Comparison of ENCODE assay signal across 8 mouse cellular contexts in genomic region chr17:28522623-28523354, GRCm38 (mm10). TPM values are rescaled to one million over a fixed set of nuclear protein-coding genes. Genes with fewer than 3 reads are reported as not detected.
DNase-seq lines count a peak whose midpoint lies in the region; ATAC-seq and TF ChIP-seq lines count a peak whose summit lies in the region.

No protein-coding gene starts in this region.

- peak overlapping the region; percentile 93 for H3K4me3 ChIP-seq in E14TG2a.4 (replicated peaks; ENCODE audit: low read length)
- H3K4me3 ChIP-seq in forebrain, embryonic 15.5 days, result peak overlapping the region; percentile 72
- H3K4me3 ChIP-seq in liver, postnatal 0 days (ENCODE audit: low read depth, low read length), result peak overlapping the region; percentile 52
- H3K4me3 ChIP-seq in neural tube, embryonic 13.5 days, result peak overlapping the region; percentile 74

- H3K4me1 ChIP-seq in E14TG2a.4 (replicated peaks; ENCODE audit: low read depth, low read length), result peaks cover 52% of the 10 kb centered on the region
- H3K4me1 ChIP-seq in forebrain, embryonic 15.5 days, result peaks cover 23% of the 10 kb centered on the region
- H3K4me1 ChIP-seq in liver, postnatal 0 days (ENCODE audit: insufficient read depth), result peaks cover 51% of the 10 kb centered on the region
- peaks cover 31% of the 10 kb centered on the region for H3K4me1 ChIP-seq in neural tube, embryonic 13.5 days (replicated peaks)

- H3K9me3 ChIP-seq in E14TG2a.4 (ENCODE audit: low read length), result peaks cover 6% of the 10 kb centered on the region
- H3K9me3 ChIP-seq in forebrain, embryonic 15.5 days, result no peaks in the 10 kb centered on the region
- H3K9me3 ChIP-seq in liver, postnatal 0 days (ENCODE audit: low read length), result no peaks in the 10 kb centered on the region
- H3K9me3 ChIP-seq in neural tube, embryonic 13.5 days, result no peaks in the 10 kb centered on the region

- H3K27ac ChIP-seq in forebrain, embryonic 15.5 days (replicated peaks), result peak overlapping the region; percentile 91
- peak overlapping the region; percentile 96 for H3K27ac ChIP-seq in liver, postnatal 0 days (ENCODE audit: low read depth)
- H3K27ac ChIP-seq in neural tube, embryonic 13.5 days (replicated peaks), result peak overlapping the region; percentile 92

- WGBS in forebrain, embryonic 15.5 days, result under 1% methylated on average over 54 of the region's 66 CpGs
- WGBS in liver, postnatal 0 days (ENCODE audit: insufficient replicate concordance), result 1% methylated on average over 56 of the region's 66 CpGs
- WGBS in neural tube, embryonic 13.5 days, result 0% methylated on average over 66 of the region's 66 CpGs

- H3K9ac ChIP-seq in forebrain, embryonic 15.5 days (replicated peaks), result peak overlapping the region; percentile 79
- peak overlapping the region; percentile 77 for H3K9ac ChIP-seq in liver, postnatal 0 days (replicated peaks)
- H3K9ac ChIP-seq in neural tube, embryonic 13.5 days, result peak overlapping the region; percentile 89

- peak; percentile 45 for DNase-seq in c-Kit-positive CD71-positive TER-119-positive erythroid progenitor cells, embryonic 14.5 days (ENCODE audit: low spot score)
- DNase-seq in heart, postnatal 25 days (ENCODE audit: low spot score), result peak; percentile 95
- peak; percentile 96 for DNase-seq in layer of hippocampus, adult 11-12 months (ENCODE audit: low spot score)
- peak; percentile 93 for DNase-seq in liver, postnatal 0 days
- peak; percentile 88 for DNase-seq in telencephalon, adult 2 months (ENCODE audit: low read depth, low spot score)

- intact Hi-C loops in heart, postnatal 25 days (cut with DNase I), result loop anchor here (2.0 to 10.0 kb wide), 2 partner anchors 38 to 298 kb away; no protein-coding TSS in a partner anchor

- ATAC-seq in forebrain, embryonic 15.5 days (replicated peaks), result peak; percentile 87
- ATAC-seq in liver, postnatal 0 days, result peak; percentile 82
- ATAC-seq in neural tube, embryonic 13.5 days (ENCODE audit: low read depth), result peak; percentile 85

- H3K36me3 ChIP-seq in E14TG2a.4 (ENCODE audit: insufficient read depth, low read length), result peaks cover 13% of the 10 kb centered on the region
- no peaks in the 10 kb centered on the region for H3K36me3 ChIP-seq in forebrain, embryonic 15.5 days
- H3K36me3 ChIP-seq in liver, postnatal 0 days (replicated peaks; ENCODE audit: insufficient read depth, low read length), result no peaks in the 10 kb centered on the region
- no peaks in the 10 kb centered on the region for H3K36me3 ChIP-seq in neural tube, embryonic 13.5 days

- TF ChIP-seq CTCF in E14TG2a.4 (conservative IDR thresholded peaks at IDR 0.05; ENCODE audit: low read length), result no peak
- TF ChIP-seq CTCF in liver, postnatal 0 days (IDR thresholded peaks at IDR 0.05; ENCODE audit: low read depth), result no peak

- TF ChIP-seq EP300 in liver, postnatal 0 days (IDR thresholded peaks at IDR 0.05; ENCODE audit: low read depth), result peak; percentile 78; the same call in 1 of the 2 replicates

- H3K4me2 ChIP-seq in forebrain, embryonic 15.5 days (replicated peaks), result peak overlapping the region; percentile 71
- peak overlapping the region; percentile 77 for H3K4me2 ChIP-seq in liver, postnatal 0 days (ENCODE audit: low read depth, low read length)
- H3K4me2 ChIP-seq in neural tube, embryonic 13.5 days, result peak overlapping the region; percentile 95

- peaks cover 16% of the 10 kb centered on the region for H3K27me3 ChIP-seq in E14TG2a.4 (ENCODE audit: insufficient read depth, low read length)
- no peaks in the 10 kb centered on the region for H3K27me3 ChIP-seq in forebrain, embryonic 15.5 days
- no peaks in the 10 kb centered on the region for H3K27me3 ChIP-seq in liver, postnatal 0 days (ENCODE audit: insufficient read depth, low read length)
- peaks cover 56% of the 10 kb centered on the region for H3K27me3 ChIP-seq in neural tube, embryonic 13.5 days

RNA-seq across cellular contexts. Expression of gene Fkbp5, which starts 5.5 kb away (rescaled TPM):
- 32.8 and 34.6 TPM in 2 replicates for polyA plus RNA-seq in forebrain, embryonic 15.5 days (2015; fragmentation: Nextera tagmentation; extraction: Ambion mirVana)
- 10 to 100 TPM; 33.0 to 41.0 TPM for total RNA-seq in heart, postnatal 25 days (2021)
- 25.9 and 29.0 TPM in 2 replicates for polyA plus RNA-seq in liver, postnatal 0 days (2015; fragmentation: Nextera tagmentation; extraction: Ambion mirVana)
- 25.1 and 26.6 TPM in 2 replicates for polyA plus RNA-seq in neural tube, embryonic 13.5 days (2015; fragmentation: Nextera tagmentation; extraction: Ambion mirVana)

RNA-seq across cellular contexts. Expression of gene Armc12, which starts 7.8 kb away (rescaled TPM):
- polyA plus RNA-seq in forebrain, embryonic 15.5 days (2015; fragmentation: Nextera tagmentation; extraction: Ambion mirVana), result not detected in 2 replicates
- not detected for total RNA-seq in heart, postnatal 25 days (2021)
- not detected in 2 replicates for polyA plus RNA-seq in liver, postnatal 0 days (2015; fragmentation: Nextera tagmentation; extraction: Ambion mirVana)
- not detected in 2 replicates for polyA plus RNA-seq in neural tube, embryonic 13.5 days (2015; fragmentation: Nextera tagmentation; extraction: Ambion mirVana)

RNA-seq across cellular contexts. Expression of gene Clpsl2, which starts 26.4 kb away (rescaled TPM):
- polyA plus RNA-seq in forebrain, embryonic 15.5 days (2015; fragmentation: Nextera tagmentation; extraction: Ambion mirVana), result not detected in 2 replicates
- not detected for total RNA-seq in heart, postnatal 25 days (2021)
- not detected in 2 replicates for polyA plus RNA-seq in liver, postnatal 0 days (2015; fragmentation: Nextera tagmentation; extraction: Ambion mirVana)
- polyA plus RNA-seq in neural tube, embryonic 13.5 days (2015; fragmentation: Nextera tagmentation; extraction: Ambion mirVana), result not detected in 2 replicates

RNA-seq across cellular contexts. Expression of gene Clps, which starts 37.8 kb away (rescaled TPM):
- not detected in 2 replicates for polyA plus RNA-seq in forebrain, embryonic 15.5 days (2015; fragmentation: Nextera tagmentation; extraction: Ambion mirVana)
- total RNA-seq in heart, postnatal 25 days (2021), result not detected
- polyA plus RNA-seq in liver, postnatal 0 days (2015; fragmentation: Nextera tagmentation; extraction: Ambion mirVana), result 1.2 and 26.9 TPM in 2 replicates
- polyA plus RNA-seq in neural tube, embryonic 13.5 days (2015; fragmentation: Nextera tagmentation; extraction: Ambion mirVana), result not detected in 2 replicates

RNA-seq across cellular contexts. Expression of gene Lhfpl5, which starts 52.7 kb away (rescaled TPM):
- 5.3 and 6.2 TPM in 2 replicates for polyA plus RNA-seq in forebrain, embryonic 15.5 days (2015; fragmentation: Nextera tagmentation; extraction: Ambion mirVana)
- total RNA-seq in heart, postnatal 25 days (2021), result not detected
- polyA plus RNA-seq in liver, postnatal 0 days (2015; fragmentation: Nextera tagmentation; extraction: Ambion mirVana), result not detected in 2 replicates
- 7.9 and 8.2 TPM in 2 replicates for polyA plus RNA-seq in neural tube, embryonic 13.5 days (2015; fragmentation: Nextera tagmentation; extraction: Ambion mirVana)

Comparison
In these comparisons a context has a peak if more than half of its experiments do, and no peak if none do; other contexts are left out.
1. Peak in every context shown above with its lines: DNase-seq, ATAC-seq, H3K4me3 ChIP-seq and H3K27ac ChIP-seq.
2. DNase-seq: peak in every context shown above with its lines; median percentile 96 in layer of hippocampus, adult 11-12 months; 95 in heart, postnatal 25 days; 93 in liver, postnatal 0 days; 88 in telencephalon, adult 2 months; 45 in c-Kit-positive CD71-positive TER-119-positive erythroid progenitor cells, embryonic 14.5 days.